Mouse (Mus musculus) layer of hippocampus, postnatal 14 days (tissue): ENCODE results near the gene Slc9a1. TPM values are rescaled to one million over a fixed set of nuclear protein-coding genes. Genes with fewer than 3 reads are reported as not detected.
A peak's percentile ranks its signal among the peaks of the same experiment; 100 is the strongest.

Experiments
- DNase-seq, 2 experiments: peaks; one replicate each; pipeline ENCODE4 v3.0.0; 2021 to 2022; ENCODE audit warnings: low spot score in 2 of 2, mixed read lengths in 1 of 2
- total RNA-seq, 2 experiments: library from RNA; stranded (reverse); gene quantifications; 2 replicates each; pipeline ENCODE4 v1.2.3; 2021

Gene Slc9a1
- total RNA-seq, 2 experiments from 2014 or later: 60.0 to 62.8 TPM

DNA sequence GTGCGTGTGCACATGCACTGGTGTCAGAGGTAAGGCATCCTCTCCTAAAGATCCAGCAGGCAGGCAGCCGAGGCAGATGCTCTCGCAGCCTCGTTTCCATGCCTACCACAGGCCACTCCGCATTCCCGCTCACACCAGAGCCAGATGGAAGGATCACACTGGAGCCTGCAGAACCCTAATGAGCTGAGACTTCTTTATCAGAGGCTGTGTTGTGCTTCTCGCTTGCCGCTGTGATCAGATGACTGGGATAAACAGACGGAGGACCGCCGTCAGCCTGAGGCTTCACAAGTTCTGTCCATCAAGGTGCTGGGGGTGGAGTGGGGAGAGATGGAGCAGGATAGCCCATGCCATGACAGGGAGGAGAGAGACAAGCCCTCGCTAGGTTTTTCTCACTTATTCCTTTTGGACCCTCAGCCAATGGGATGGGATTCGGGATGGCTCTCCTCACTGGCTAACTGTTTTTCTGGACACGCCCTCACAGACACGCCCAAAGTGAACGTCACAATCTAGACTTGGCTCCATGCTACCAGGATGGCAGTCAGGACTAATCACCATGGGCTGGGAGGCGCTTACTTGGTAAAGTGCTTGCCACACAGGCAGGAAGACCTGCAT is 63.2 kb downstream of the Slc9a1 start:
- peak; percentile 56 to 68 for DNase-seq

DNA sequence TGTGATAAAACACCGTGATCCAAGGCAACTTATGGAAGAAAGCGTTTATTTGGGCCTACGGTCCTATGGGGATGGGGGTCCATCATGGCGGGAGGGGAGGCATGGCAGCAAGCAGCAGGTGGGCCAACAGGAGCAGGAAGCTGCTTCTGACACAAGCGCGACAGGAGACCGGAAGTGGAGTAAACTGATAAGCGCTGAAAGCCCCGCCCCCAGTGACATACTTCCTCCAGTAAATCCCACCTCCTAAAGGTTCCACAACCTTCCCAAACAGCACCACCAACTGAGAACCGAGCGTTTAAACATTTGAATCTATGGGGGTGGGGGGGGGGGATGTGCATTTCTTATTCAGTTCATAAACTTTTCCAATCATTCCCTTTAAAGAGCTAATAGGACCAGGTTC is 66.4 kb downstream of the Slc9a1 start:
- DNase-seq: no peak

DNA sequence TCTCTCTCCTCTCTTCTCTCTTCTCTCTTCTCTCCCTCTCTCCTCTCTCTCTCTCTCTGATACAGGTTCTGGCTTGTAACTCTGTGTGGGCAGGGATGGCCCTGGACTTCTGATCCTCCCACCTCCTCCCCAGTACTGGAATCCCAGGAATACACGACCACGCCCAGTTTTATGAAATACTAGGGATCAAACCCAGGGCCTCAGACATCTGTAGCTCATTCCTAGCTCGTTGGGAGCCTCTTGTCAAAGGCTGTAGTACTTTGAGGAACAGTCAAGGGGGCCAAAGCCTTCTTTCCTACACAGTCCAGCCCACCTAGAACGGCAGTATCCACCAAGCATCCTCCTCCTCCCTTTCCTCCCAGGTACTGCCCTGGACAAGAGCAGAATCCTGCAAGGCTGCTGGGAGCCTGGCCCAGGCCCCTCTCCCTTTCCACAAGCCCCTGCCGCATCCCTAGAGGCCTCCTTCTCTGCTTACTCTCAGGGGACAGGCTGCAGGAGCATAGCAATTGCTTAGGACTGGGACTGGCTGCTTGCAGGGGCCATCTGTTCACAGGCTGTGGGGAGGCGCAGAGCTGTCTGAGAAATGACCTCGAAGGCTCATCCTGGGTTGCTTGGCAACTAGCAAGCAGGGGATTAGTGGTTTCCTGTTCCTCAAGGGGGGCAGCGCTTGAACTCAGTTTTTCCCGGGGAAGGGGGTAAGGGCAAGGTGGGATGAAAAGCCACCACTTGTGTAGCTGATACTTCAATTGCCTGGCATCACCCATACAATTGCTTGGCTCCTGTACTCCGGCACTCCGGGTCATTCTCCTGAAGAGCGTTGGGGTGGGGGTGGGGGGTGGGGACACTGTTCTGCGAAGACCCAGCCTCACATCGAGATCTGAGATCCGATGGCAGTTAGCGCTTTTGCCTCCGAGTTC is 70.2 kb downstream of the Slc9a1 start:
- DNase-seq: no peak

DNA sequence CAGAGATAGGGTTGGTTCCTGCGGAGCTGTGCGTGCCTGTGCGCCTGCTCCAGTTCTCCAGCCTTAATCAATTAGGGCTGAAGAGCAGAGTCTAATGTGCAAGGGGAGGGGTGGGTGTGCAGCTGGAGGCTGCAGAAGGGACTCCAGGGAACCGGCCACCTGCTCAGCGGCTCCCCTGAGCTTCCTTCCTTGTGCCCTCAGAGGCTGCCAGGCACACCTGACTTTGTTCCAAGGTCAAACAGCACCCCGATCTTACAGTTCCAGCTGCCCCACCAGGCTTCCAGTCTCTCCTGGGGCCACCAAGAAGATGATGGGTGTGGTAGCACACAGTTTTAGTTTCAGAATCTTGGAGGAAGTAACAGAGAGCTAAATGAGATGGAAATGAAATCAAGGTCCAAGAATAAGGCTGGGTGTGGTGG is 70.9 kb downstream of the Slc9a1 start:
- DNase-seq: no peak

DNA sequence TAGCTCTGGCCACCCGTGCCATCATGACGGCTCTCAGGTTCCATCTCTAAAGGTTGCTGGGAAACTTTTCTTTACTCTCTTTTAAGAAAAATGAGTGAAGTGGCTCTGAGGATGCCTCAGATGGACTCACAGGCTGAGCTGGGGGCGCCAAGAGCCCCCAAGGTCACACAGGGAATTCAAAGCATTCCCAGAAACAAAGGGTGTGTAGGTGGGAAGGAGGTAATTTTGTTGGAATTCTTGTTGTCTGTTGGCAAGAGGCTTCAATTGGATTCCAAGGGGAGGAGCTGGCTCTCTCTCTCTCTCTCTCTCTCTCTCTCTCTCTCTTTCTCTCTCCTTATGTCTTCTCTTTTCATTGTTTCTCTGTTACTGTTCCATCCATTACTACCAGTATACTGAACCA is 72.7 kb downstream of the Slc9a1 start:
- DNase-seq: no peak

DNA sequence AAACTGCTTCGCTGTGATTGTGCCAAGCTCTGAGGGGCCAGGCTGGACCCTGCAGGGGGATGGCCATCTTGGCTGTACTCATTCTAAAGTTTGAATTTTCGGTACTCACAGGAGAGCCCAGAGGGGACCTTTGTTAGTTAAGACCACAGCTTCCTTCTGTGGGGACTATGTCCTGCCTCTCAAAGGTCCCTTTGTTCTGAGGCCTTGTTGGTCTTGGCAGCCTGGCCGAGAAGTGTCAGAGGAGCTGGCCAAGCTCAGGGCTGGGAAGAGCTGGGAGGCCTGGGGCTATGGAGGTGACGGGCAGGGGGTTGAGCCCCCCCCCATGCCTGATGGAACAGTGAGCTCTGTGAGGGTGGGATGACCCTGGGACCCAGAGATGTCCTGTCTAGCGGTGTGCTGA is 73.6 kb downstream of the Slc9a1 start:
- no peak for DNase-seq

DNA sequence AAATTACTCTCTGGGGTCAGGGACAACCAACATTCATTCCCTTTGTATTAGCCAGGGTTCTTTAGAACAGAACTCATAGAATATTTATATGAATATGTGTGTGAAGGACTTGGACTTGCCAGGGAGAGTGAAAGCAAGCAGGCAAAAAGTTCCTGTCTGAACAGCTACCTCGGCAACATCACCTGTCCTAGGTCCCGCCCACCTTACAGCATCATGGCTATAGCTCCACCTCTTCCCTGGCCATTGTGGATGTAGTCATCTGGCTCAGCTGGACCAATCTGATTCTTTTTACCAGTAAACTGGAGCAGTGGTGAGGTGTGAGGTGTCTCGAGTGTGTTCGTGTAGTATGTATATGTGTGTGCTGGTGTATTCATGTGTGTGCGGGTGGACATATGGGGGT is 76.2 kb downstream of the Slc9a1 start:
- DNase-seq: no peak

DNA sequence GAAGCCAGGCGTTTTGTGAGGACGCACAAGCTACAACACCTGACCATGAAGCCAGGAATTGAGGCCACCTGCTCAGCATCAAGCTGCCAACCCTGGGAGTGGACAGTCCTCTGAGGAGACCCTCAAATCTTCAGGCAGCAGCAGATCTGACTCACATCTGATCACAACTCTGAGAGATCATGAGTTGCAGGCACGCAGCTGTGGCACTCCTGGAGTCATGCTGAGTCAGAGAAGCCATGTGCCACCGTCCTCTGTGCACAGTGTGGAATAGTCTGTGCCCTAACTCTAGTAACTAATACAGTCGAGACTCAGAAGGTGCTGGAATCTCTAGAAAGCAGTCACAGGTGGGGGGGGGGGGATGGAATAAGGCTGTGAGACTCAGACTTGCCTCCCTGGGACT is 77.9 kb downstream of the Slc9a1 start:
- DNase-seq: no peak

DNA sequence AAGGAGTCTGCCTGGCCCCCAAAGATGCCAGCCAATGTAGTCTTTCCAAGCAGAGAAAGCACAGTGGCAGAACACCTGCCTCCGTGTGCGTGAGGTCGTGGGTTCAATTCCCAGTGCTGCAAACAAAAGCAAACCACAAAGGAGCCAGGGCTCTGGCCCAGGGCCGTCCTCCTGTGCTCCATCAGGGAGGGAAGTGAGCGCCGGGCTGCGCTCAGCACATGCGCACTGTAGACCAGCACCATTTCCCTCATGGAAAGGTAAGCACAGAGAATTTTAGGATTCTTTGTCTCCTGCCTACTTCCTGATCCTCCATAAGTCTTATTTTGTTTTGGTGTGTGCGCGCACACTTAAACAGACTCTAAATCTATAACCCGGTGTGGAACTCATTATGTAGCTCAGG is 78.5 kb downstream of the Slc9a1 start:
- DNase-seq: no peak

DNA sequence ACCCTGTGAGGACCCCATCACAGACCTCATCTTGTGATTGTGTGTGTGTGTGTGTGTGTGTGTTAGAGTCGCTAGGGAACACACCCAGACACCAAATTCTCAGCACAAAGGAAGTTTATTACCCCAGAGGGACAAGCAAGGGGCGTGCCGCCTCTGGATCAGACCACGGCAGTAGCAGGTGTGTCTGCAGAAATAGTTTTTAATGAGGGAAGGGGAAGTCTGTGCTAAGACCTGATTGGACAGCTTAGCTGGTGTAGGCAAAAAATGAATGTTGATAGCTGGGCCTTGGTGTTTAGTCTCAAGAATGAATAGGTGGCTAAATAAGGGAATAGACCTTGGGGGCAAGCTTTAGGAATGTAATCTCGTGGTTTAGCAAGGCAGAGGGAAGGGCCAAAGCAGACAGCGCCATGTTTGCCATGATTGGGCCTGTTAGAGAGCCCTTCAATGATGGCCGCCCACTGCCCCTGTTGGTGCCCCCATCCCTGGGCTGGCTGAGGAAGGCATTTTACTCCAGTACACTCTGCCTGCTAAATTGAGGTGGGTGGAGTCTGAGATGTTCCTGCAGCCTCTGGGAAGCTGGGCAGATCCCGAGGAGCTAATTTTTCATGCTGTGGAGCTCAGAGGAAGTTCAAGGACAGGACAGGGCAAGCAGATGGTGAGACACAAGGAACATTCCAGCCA is 79.3 kb downstream of the Slc9a1 start:
- DNase-seq: no peak

DNA sequence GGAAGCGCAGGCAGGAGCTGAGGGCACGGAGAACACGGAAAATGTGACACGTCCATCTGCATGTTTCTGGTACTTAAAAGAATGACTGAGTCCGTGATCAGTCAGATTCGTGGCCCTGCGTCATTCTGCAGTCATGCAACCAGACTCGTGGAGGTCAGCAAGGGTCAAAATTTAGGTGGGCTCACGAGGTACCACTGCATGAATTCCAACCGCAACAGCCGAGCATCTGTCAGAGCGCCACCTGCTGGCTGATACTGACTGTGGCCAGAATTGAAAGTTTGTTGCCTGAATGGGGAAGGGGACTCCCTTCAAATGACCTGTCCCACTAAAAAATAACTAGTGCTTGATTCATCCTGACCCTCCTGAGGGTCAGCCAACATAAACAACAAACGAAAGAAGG is 80.2 kb downstream of the Slc9a1 start:
- DNase-seq: peak; percentile 40 to 42

DNA sequence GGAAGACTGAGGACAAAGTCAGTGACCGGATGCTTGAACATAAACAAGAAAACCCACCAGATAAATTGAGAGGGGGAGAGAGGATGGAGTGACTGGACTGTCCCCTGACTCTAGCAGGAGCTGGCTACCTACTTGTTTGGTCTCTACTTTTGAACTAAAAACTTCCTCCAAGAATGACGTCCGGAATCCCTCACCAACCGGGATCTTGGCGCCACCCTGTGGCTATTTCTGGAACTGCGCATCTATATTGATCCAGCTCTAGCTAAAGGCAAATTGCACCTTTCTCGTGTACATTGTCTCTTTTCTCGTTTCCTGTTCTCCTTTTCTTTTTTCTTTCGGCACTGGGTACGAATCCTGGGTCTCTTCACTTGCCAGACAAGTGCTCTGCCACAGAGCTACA is 82.0 kb downstream of the Slc9a1 start:
- peak; percentile 86 to 87 for DNase-seq

DNA sequence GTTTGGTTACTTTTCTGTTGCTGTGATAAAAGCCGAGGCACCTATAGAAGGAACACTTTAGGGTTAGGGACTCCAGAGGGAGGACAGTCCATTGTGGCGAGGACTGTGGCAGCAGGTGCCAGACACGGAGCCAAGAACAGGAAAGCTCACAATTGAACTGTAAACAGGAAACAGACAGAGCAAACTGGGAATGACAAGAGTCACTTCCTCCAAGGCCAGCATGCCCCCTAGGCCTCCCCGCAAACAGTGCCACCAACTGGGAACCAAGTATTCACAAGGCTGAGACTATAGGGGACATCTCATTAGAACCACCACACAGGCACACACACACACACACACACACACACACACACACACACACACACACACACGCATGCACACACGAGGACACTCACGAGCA is 82.9 kb downstream of the Slc9a1 start:
- no peak for DNase-seq

DNA sequence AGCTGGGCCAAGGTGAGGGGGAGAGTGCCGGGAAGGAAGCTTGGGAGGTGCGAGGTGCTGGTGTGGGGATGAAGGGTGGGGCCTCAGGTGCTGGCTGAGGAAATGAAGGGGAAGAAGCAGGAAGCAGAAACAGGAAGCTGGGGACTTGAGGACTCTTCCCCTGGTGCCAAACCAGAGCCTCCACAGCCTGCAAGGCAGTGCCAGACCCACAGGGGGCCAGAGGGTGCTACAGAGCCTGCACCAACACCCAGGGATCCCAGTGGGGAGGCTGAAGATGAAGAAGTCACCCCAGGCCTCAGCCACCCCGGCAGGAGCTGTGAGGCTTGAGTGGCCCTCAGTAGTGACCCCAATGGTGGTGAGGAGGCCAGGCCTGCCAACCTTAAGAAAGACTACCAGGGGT is 88.5 kb downstream of the Slc9a1 start:
- no peak for DNase-seq

DNA sequence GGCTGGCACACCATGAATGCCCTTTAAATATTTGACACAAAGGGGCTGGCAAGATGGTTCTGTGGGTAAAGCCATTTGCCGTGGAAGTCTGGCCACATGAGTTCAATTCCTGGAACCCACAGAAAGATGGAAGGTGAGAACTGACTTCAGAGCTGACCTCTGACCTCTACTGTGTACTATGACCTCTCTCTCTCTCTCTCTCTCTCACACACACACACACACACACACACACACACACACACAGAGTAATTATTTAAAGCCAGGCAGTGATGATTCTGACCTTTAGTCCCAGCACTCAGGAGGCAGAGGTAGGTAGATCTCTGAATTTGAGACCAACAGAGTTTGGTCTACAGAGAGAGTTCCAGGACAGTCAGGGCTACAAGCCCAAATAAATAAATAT is 90.5 kb downstream of the Slc9a1 start:
- DNase-seq: no peak

DNA sequence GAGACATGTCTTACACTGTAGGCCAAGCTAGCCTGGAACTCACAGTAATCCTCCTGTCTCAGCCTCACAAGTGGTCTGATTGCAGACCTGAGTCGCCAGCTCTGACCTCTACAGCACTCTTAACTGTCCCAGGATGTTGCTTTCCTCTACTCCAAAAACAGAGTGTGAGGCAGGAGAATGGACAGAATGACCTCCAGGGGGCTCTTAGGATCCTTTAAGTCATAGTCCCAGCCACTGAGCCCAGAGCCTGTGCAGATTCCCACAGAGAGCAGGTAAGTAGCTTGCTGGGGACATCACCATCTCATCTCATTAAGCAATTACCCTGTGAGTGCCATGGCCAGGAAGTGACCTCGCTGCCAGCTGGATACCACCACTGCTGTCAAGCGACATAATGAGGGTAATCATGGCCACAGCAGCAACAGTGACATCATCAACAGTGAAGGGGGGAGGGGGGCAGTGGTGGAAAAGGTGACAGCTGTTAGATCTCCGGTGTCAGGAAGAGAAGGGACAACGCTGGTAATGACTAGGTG is 91.4 kb downstream of the Slc9a1 start:
- no peak for DNase-seq

DNA sequence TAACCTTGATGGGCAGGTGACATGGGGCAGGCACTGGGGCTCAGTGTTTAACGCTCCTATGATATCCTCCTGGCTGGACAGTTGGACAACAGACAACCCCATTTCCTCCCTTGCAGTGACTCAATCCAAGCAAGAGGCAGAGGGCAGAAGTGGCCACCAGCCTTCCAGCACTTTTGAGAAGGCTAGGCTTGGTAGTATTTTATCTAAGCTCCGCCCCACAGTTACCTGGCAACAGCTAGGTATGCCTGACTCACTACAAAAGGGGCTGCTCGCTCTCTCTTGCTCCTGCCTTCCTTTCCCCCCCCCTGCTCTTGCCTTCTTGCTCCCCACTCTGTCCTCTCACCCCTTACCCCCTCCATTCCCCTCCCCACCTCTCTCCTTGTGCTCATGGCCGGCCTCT is 91.9 kb downstream of the Slc9a1 start:
- DNase-seq: no peak

DNA sequence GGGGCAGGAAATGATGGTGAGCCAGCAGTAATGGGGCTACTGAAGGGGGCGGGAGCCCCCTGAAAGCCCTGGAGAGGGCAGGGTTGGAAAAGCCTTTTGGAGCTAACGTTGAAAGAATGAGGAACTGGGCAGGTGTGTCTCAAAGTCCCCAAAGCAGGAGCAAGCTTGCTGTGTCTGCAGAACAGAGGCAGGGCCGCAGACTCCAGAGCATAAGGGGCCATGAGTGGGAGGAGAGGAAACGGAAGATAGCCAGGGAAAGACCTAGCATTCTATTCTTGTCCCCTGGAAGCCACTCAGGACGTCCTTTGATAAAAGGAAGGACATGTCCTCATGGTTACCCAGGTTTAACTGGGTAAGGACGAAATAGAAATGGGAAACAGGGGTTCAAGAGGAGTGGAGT is 93.7 kb downstream of the Slc9a1 start:
- no peak for DNase-seq

DNA sequence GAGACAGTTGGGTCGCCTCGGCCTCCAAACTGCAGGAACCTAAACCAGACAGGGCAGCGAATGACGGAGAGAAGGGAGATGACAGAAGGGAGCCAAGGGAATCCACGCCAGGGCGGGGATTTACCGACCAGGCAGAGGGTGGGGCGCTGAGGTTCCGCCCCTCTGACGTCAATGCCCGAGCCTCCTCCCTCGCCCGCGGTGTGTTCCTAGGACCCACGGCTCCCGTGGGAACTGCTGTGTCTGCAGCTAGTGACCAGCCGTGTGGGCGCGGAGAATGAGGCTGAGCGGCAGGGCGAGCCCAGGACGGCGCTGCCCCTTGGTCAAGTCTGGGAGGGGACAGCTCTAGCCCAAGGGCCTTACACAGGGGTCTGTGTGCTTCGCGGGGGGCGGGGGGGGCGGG is 98.6 kb downstream of the Slc9a1 start:
- peak; percentile 52 to 62 for DNase-seq

DNA sequence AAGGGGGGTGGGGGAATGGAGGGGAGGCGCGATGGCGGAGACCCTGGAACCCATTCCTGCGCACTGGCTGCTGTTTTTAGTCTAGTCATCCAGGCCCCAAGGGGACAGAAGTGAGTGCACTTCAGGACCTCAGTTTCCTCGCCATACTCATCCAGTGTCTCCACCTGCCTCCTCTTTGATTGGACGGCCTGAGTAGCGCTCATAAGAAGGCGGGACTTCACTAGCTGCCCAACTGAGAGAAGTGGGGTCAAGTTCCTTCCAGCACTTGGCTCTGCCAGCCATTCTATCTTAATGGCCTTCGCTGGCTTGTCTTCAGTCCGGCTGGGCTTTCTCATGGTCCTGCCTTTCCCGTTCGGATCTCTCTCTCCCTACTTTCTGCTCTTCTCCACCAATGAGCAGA is 99.6 kb downstream of the Slc9a1 start:
- DNase-seq: no peak

DNA sequence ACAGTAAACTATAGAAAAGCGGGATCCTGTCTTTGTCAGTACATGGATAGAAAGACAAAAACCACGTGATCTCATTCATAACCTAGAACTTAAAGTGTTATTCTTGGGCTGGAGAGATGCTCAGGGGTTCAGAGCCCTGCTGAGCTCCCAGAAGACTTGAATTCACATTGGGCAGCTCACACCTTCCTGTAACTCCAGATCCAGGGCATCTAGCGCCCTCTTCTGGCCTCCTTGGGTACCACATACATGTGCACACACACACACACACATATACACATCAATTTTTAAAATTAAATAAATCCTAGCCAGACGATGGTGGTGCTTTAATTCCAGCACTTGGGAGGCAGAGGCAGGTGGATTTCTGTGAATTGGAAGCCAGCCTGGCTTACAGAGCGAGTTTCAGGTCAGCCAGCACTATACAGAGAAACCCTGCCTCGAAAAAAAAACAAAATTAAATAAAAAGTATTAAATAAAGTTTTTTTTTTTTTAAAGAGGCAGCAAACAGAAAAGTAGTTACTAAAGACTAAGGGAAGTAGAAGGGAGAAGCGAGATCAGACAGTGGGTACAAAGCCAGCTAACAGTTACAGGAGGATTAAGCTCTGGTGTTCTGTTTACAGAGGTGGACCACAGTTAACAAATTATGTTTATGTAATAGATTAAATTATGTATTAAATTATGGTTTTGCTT is 101.8 kb downstream of the Slc9a1 start:
- DNase-seq: no peak
